Comparison of ENCODE assay signal across 21 mouse cellular contexts in genomic region chr9:75678341-75678740, GRCm38 (mm10). TPM values are rescaled to one million over a fixed set of nuclear protein-coding genes. Genes with fewer than 3 reads are reported as not detected.
A peak's percentile ranks its signal among the peaks of the same experiment; 100 is the strongest.
DNase-seq lines count a peak whose midpoint lies in the region; TF ChIP-seq lines count a peak whose summit lies in the region.
"Had no signal": no experiment of that assay in that cellular context is flagged by ENCODE, and none has a peak within 500 bp of the region (broad histone marks: within the 10 kb centered on the region; RNA-seq: fewer than 3 reads in every experiment).

No protein-coding gene starts in this region.

- WGBS in heart, embryonic 10.5 days, result 77% methylated on average over 7 of the region's 7 CpGs

- no peak for TF ChIP-seq CTCF in left cerebral cortex, adult 2 months (IDR thresholded peaks at IDR 0.05)

- H3K27me3 ChIP-seq in heart, embryonic 10.5 days (ENCODE audit: insufficient read depth, poor library complexity, severe bottlenecking), result no peaks in the 10 kb centered on the region
- H3K27me3 ChIP-seq: hindbrain, embryonic 13.5 days had no signal

- H3K4me3 ChIP-seq in heart, embryonic 10.5 days, result no peak overlapping the region
- H3K4me3 ChIP-seq in left cerebral cortex, adult 2 months, result no peak overlapping the region
- H3K4me3 ChIP-seq: embryonic facial prominence, embryonic 13.5 days; erythroblast, embryonic 14.5 days; forebrain, embryonic 10.5 days; heart, embryonic 13.5 days; hindbrain, embryonic 13.5 days had no signal

- H3K4me1 ChIP-seq in heart, embryonic 10.5 days, result 0 out of 2 replicates have a peak, but pooled peaks cover 3% of the 10 kb centered on the region
- H3K4me1 ChIP-seq: embryonic facial prominence, embryonic 13.5 days had no signal

- peak; percentile 18 to 22 for DNase-seq in heart, adult 9 months (ENCODE audit: low spot score in 2 of 2)
- no peak for DNase-seq in heart, embryonic 10.5 days (ENCODE audit: low spot score)
- no peak for DNase-seq in left cerebral cortex, adult 2 months (ENCODE audit: extremely low spot score in 1 of 2, low spot score in 2 of 2)
- no peak for DNase-seq in left cerebral cortex, postnatal 36 days (ENCODE audit: low spot score in 2 of 2)
- peak; percentile 28 to 38 for DNase-seq in gastrocnemius, adult 8-10 months (ENCODE audit: low spot score in 2 of 2)
- DNase-seq in skeletal muscle tissue, adult 2 months (ENCODE audit: low read depth, low spot score), result peak; percentile 65
- DNase-seq in kidney, adult 18-20 months, result no peak
- no peak for DNase-seq in left cerebral cortex, postnatal 10 days (ENCODE audit: extremely low spot score in 1 of 2, low spot score in 2 of 2)
- DNase-seq: adrenal gland, postnatal 10 days; cerebellum, adult 11 months; cerebellum, adult 8-10 months; cerebellum, postnatal 14 days; kidney, adult 8-10 months had no signal

- no peaks in the 10 kb centered on the region for H3K36me3 ChIP-seq in heart, embryonic 10.5 days
- H3K36me3 ChIP-seq: embryonic facial prominence, embryonic 13.5 days; G1E; heart, embryonic 13.5 days had no signal

- H3K9me3 ChIP-seq in heart, embryonic 10.5 days, result no peaks in the 10 kb centered on the region
- H3K9me3 ChIP-seq: embryonic facial prominence, embryonic 13.5 days; forebrain, embryonic 10.5 days; G1E; heart, embryonic 13.5 days; hindbrain, embryonic 13.5 days had no signal

- intact Hi-C loops in left cerebral cortex, adult 2 months (cut with DNase I), result no loop called here
- intact Hi-C loops in left cerebral cortex, postnatal 36 days (cut with DNase I), result no loop called here
- intact Hi-C loops in left cerebral cortex, postnatal 10 days (cut with DNase I), result no loop called here

- H3K27ac ChIP-seq in heart, embryonic 10.5 days, result no peak overlapping the region
- peak overlapping the region; percentile 56 for H3K27ac ChIP-seq in left cerebral cortex, adult 2 months
- H3K27ac ChIP-seq: embryonic facial prominence, embryonic 13.5 days; forebrain, embryonic 10.5 days; heart, embryonic 13.5 days; hindbrain, embryonic 13.5 days had no signal

RNA-seq across cellular contexts. Expression of gene Scg3, which starts 5.5 kb away (rescaled TPM):
- polyA plus RNA-seq in heart, embryonic 10.5 days (2016; fragmentation: Nextera tagmentation; extraction: Ambion mirVana), result 0.12 and 0.57 TPM in 2 replicates
- 100 to 1,000 TPM; 268 to 282 TPM for total RNA-seq in left cerebral cortex, adult 2 months (2021)
- total RNA-seq in left cerebral cortex, postnatal 36 days (2021), result 100 to 1,000 TPM; 273 to 322 TPM
- under 1 TPM; 0.19 to 0.80 (median 0.53) TPM for total RNA-seq in gastrocnemius, adult 8-10 months (2022)
- total RNA-seq in left cerebral cortex, postnatal 10 days (2021), result 100 to 1,000 TPM; 254 to 258 TPM
- total RNA-seq: common myeloid progenitor, adult 5-6 weeks; hematopoietic stem cell, adult 5-6 weeks had no signal
- polyA plus RNA-seq: erythroblast, embryonic 14.5 days; G1E had no signal

RNA-seq across cellular contexts. Expression of gene Lysmd2, which starts 52.8 kb away (rescaled TPM):
- 14.3 and 14.9 TPM in 2 replicates for polyA plus RNA-seq in heart, embryonic 10.5 days (2016; fragmentation: Nextera tagmentation; extraction: Ambion mirVana)
- total RNA-seq in left cerebral cortex, adult 2 months (2021), result 10 to 100 TPM; 61.4 to 69.1 TPM
- total RNA-seq in left cerebral cortex, postnatal 36 days (2021), result 10 to 100 TPM; 67.6 to 71.9 TPM
- total RNA-seq in gastrocnemius, adult 8-10 months (2022), result 1 to 10 TPM; 3.9 to 6.2 (median 4.5) TPM
- 10 to 100 TPM; 46.1 to 50.2 TPM for total RNA-seq in left cerebral cortex, postnatal 10 days (2021)
- polyA plus RNA-seq: erythroblast, embryonic 14.5 days; G1E had no signal

Comparison
In these comparisons a context has a peak if more than half of its experiments do, and no peak if none do; other contexts are left out.
1. DNase-seq: peak in heart, adult 9 months (2 of 2), gastrocnemius, adult 8-10 months (2 of 2) and skeletal muscle tissue, adult 2 months (single experiment); none in heart, embryonic 10.5 days (single experiment), left cerebral cortex, adult 2 months (0 of 2), left cerebral cortex, postnatal 36 days (0 of 2), kidney, adult 18-20 months (single experiment) and left cerebral cortex, postnatal 10 days (0 of 2).
2. RNA of gene Scg3, which starts 5.5 kb away (total RNA-seq): 273 to 322 TPM in left cerebral cortex, postnatal 36 days, 268 to 282 TPM in left cerebral cortex, adult 2 months and 254 to 258 TPM in left cerebral cortex, postnatal 10 days; 0.19 to 0.80 TPM in gastrocnemius, adult 8-10 months; every median in the first group is over 100 times any median in the second.
3. RNA of gene Lysmd2, which starts 52.8 kb away (total RNA-seq): 67.6 to 71.9 TPM in left cerebral cortex, postnatal 36 days, 61.4 to 69.1 TPM in left cerebral cortex, adult 2 months and 46.1 to 50.2 TPM in left cerebral cortex, postnatal 10 days; 3.9 to 6.2 TPM in gastrocnemius, adult 8-10 months; every median in the first group is over 4 times any median in the second.